Mouse (Mus musculus) ovary, adult 18-20 months (tissue): Measurements from ENCODE around the gene Glg1.
"Not testable (repeated sequence)": the region's sequence is repeated elsewhere in the genome, so short reads cannot be mapped to it uniquely, and the experiment has no call there.

Experiments
- DNase-seq: peaks from one replicate; pipeline ENCODE4 v3.0.0; 2022; ENCODE audit warnings: low spot score, mixed read lengths

Glg1 gene

GRCm38 (mm10) chr8:111258631-111259407 lies at the start of gene Glg1:
TSS of gene Glg1 (minus strand) at chr8:111259216.
- DNase-seq, result peak; percentile 86

GRCm38 (mm10) chr8:111305031-111305730 lies 46.2 kb upstream of the Glg1 start:
- peak; percentile 74 for DNase-seq

DNA sequence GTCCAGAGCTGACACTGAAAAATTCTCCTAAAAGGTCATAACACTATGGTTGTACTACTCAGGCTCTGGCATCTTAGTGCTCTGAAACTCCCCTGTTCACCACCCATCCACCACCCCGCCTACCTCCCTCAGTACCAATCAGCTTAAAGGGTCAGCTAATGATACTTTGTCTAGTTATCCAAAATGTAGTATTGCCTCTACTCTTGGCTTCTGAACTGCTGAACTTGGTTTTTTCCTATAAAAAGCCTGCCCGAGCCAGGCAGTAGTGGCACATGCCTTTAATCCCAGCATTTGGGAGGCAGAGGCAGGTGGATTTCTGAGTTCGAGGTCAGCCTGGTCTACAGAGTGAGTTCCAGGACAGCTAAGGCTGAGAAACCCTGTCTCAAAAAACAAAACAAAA lies 45.3 kb upstream of the Glg1 start:
- DNase-seq, result no peak

GRCm38 (mm10) chr8:111303076-111303803 lies 44.2 kb upstream of the Glg1 start:
- DNase-seq, result not testable (repeated sequence)

DNA sequence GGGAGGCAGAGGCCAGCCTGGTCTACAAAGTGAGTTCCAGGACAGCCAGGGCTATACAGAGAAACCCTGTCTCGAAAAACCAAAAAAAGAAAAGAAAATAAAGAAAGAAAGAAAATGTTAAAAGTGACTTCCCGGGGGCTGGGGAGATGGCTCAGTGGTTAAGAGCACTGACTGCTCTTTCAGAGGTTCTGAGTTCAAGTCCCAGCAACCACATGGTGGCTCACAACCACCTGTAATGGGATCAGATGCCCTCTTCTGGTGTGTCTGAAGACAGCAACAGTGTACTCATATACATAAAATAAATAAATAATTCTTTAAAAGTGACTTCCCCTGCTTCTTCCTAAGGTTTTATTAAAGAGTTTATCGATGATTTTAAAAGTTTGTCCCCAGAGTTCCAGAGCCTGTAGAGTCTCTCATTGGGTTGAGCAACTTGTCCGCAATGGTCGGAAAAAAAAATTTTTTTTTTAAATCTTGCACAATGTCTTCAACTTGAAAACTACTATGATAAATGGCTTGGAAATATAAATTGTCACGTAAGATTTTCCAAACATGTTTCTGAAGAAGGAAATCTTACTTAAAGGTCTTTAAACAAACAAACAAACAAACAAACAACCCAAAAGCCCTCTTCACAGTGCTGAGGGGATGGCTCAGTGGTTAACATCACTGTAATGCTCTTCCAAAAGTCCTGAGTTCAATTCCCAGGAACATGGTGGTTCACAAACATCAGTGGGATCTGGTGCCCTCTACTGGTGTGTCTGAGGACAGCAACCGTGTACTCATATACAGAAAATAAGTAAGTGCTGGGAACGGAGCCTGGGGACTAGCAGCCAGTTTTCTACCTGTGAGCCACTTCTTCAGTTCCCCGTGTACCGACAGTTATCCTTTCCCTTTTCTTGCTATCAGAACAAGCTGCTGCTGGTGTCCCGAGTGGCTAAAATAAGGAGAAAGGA lies 41.9 kb upstream of the Glg1 start:
- DNase-seq, result no peak

- DNase-seq, result peak; percentile 97
These were observed 41.0 kb upstream of the Glg1 start, which contains the start of gene Rfwd3 for GRCm38 (mm10) chr8:111299821-111300568. TSS of gene Rfwd3 (minus strand) at chr8:111300222.

GRCm38 (mm10) chr8:111299363-111299820 lies 40.4 kb upstream of the Glg1 start:
- DNase-seq, result peak; percentile 18

DNA sequence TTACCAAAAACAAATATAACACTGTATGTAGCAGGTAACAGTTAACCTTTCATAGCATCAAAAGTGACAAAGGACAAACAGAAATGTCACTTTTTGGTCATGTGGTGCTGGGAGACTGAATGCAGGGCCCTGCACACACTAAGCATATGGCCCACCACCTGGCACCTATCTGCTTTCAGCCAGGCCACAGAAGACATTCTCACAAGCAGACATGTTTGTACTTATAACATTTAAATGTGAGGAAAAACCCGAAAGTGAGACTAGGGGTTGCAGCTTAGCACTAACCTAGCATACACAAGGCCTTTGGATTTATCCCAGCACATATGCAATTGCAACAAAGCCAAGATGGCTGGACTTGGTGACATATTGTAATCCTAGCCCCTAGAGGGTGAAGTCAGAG lies 39.0 kb upstream of the Glg1 start:
- no peak for DNase-seq

GRCm38 (mm10) chr8:111291733-111292132 lies 32.7 kb upstream of the Glg1 start:
- DNase-seq, result peak; percentile 67

GRCm38 (mm10) chr8:111290586-111290985 lies 31.6 kb upstream of the Glg1 start:
- DNase-seq, result no peak

DNA sequence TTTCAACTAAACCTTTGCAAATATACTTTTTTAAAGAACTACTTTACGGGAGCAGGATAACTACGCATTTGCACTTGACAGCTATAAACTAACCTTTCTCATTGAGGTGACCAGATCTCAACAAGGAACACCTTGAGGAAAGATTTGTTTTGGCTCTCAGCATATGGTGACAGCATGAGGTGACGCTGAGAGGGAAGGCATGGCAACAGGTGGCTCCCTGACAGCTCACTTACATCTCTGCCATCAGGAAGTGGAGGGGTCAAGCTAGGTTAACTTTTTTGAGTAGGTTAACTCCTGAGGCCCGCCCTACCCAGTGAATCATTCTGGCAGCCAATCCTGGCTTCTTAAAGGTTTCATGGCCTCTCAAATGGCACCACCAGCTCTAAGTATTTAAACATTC lies 26.6 kb upstream of the Glg1 start:
- DNase-seq, result no peak

GRCm38 (mm10) chr8:111282093-111282492 lies 23.1 kb upstream of the Glg1 start:
- DNase-seq, result no peak

- DNase-seq, result no peak
These were observed 9.3 kb upstream of the Glg1 start for GRCm38 (mm10) chr8:111268277-111268676.

DNA sequence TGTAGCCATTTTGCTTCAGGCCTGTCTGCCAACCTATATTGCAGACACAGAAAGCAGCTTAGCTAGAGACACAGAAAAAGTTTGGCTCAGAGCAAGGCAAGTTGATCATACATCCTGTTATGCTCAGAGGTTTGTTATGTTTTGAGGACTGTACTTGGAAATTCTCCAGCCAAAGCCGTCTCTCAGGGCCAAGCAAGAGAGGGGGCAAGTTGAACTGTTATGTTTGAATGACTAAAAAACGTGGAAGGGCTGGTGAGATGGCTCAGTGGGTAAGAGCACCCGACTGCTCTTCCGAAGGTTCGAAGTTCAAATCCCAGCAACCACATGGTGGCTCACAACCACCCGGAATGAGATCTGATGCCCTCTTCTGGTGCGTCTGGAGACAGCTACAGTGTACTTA lies 7.1 kb upstream of the Glg1 start:
- DNase-seq, result not testable (repeated sequence)

DNA sequence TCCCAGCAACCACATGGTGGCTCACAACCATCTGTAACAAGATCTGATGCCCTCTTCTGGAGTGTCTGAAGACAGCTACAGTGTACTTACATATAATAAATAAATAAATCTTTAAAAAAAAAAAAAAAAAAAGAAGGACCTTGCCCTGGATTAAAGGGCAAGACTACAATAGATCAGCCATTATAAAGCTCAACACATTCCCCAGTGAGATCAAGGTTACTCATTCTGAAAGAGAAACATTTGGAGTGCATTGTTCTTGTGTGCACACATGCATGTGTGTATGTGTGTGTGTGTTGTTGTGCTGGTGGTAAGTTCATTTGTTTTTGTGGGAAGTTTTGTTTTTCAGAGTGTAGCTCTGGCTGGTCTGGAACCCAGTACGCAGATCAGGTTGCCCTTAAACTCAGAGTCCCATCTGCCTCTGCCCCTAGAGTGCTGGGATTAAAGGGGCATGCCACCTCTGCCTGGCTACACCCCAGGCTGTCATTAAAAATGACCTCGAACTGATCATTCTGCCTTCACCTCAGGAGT lies 5.7 kb upstream of the Glg1 start:
- DNase-seq, result no peak

DNA sequence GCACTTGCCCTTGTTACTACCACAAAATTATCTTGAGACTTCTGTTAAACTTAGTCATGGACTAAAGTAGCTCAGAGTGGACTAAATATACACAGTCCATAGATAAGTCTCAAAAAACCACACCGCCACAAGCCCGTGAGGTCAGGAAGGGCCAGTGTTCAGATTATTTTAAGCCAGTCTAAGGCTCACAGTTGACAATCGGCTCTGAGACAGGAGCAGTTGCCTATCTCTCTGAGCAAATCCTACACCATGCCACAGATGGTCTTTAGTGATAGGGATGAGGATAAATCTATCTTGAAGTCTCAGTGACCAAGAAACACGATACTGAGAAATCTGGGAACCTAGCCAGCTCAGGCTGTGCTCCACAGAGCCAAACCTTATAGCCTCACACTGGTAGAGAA lies 3.0 kb upstream of the Glg1 start:
- peak; percentile 8 for DNase-seq

GRCm38 (mm10) chr8:111260251-111260650 lies 1.2 kb upstream of the Glg1 start:
- no peak for DNase-seq

DNA sequence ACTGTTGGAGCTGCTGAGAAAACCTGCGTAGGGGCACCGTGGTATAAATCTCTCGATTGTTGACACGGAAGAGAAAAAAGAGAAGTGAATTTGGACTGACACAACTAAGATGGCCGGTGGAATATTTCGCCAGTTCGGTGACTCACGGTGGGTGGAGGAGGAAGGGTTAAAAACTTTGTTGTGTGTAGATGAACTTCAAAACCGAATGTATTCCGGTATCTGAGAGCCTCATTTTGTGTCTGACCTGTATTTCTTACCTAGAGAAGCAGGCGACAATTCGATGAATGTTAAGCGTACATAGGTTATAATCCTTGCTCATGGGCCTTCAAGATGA lies 359 bp upstream of the Glg1 start:
- DNase-seq, result no peak

GRCm38 (mm10) chr8:111258010-111258630 lies 896 bp downstream of the Glg1 start:
- no peak for DNase-seq

DNA sequence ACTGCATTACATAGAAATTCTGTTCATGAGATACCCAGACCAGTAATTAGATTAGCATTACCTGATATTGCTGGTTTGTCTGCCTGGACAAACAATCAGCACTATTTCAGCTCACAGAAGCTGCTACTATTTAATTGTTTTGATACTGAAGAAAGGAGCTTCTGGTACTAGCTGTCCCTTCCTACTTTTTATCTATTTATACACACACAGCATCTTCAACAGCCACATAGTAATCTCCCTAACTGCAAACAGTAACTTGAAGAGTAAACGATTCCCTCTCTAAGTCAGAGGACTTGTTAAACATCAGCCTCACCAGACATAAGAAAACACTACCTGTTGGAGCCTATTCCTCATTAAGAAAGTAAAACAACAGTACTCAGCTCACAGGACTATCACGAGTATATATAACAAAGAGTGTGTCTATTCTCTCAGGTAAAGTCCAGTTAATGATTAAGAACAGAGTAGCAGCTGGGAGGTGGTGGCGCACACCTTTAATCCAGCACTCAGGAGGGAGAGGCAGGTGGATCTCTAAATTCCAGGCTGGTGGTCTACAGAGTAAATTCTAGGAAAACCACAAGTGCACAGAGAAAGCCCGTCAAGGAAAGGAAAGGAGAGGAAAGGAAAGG lies 6.4 kb downstream of the Glg1 start:
- no peak for DNase-seq
